Mouse (Mus musculus): ENCODE data around the gene Cmya5.

DNA sequence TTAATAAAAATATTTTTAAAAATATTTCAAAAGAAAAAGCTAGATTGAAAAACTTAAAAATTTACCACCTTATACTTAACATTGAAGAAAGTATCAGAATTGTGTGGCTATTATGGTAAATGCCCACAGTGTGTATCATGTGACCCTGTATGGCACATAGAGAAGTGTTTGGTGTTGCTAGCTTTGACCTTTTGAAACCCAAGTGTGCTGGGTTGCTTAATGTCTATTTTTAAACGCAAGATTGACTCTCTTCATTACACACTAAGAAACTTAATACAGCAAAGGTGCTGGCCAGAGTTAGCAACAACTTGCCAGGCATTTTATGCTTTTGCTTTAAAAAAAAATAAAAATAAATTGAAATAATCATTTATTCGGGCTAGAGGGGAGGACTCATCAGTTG lies 9.0 kb downstream of the Cmya5 start:
- TF ChIP-seq CTCF (IDR thresholded peaks at IDR 0.05; ENCODE audit: low read depth) (no peak), EP300 (IDR thresholded peaks at IDR 0.05; ENCODE audit: low read depth) (no peak)

All from liver, embryonic 14.5 days (tissue).